In the genomic region with DNA sequence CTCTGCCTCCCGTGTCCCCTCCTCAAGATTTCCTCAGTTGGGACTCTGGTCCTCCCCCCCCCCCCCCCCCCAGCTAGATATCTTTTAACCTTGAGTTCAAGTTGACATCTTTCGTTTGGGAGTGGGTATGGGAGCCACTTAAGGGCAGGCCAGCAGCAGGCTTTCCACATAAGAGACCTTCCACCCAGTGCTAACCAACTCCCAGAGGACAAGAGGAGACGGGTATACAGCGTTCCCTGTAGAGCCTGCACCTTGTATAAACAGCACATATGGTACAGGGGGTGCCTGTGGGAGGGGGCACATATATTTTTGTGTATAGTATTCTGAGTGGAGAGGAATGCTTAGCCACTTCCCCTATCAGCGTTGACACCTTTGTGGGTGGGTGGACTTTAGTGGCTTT, we compare ENCODE assay signal across 8 mouse cellular contexts. TPM values are rescaled to one million over a fixed set of nuclear protein-coding genes. Genes with fewer than 3 reads are reported as not detected.
DNase-seq lines count a peak whose midpoint lies in the region; ATAC-seq and TF ChIP-seq lines count a peak whose summit lies in the region.

No protein-coding gene starts in this region.

- H3K9me3 ChIP-seq in hindbrain, embryonic 12.5 days (replicated peaks): no peaks in the 10 kb centered on the region
- H3K9me3 ChIP-seq in midbrain, embryonic 14.5 days (ENCODE audit: control insufficient read depth, low read length): no peaks in the 10 kb centered on the region

- peak overlapping the region; percentile 93 for H3K27ac ChIP-seq in bone marrow, adult 2 months (ENCODE audit: control insufficient read depth, insufficient read depth, low read depth, low read length, poor library complexity)
- H3K27ac ChIP-seq in hindbrain, embryonic 12.5 days: no peak overlapping the region
- H3K27ac ChIP-seq in midbrain, embryonic 14.5 days (replicated peaks; ENCODE audit: low read depth, low read length): peak overlapping the region; percentile 95; the same call in 1 of the 2 replicates

- no peak for TF ChIP-seq CTCF in bone marrow, adult 2 months (IDR thresholded peaks at IDR 0.05; ENCODE audit: control insufficient read depth, insufficient read depth, low read length)

- no peaks in the 10 kb centered on the region for H3K27me3 ChIP-seq in hindbrain, embryonic 12.5 days
- no peaks in the 10 kb centered on the region for H3K27me3 ChIP-seq in midbrain, embryonic 14.5 days (ENCODE audit: control insufficient read depth, insufficient read depth, low read length)

- peak; percentile 14 for DNase-seq in kidney, adult 11 months
- no peak for DNase-seq in kidney, adult 9 months
- DNase-seq in midbrain, embryonic 14.5 days: no peak
- DNase-seq in adrenal gland, adult 8-10 months: no peak
- DNase-seq in lung, postnatal 4 days: no peak
- DNase-seq in kidney, adult 18-20 months: no peak

- peak overlapping the region; percentile 99 for H3K9ac ChIP-seq in hindbrain, embryonic 12.5 days
- peak overlapping the region; percentile 98 for H3K9ac ChIP-seq in midbrain, embryonic 14.5 days (replicated peaks; ENCODE audit: low read length)

- 26% methylated on average over 5 of the region's 5 CpGs for WGBS in bone marrow, adult 2 months
- WGBS in hindbrain, embryonic 12.5 days: 9% methylated on average over 5 of the region's 5 CpGs
- 5% methylated on average over 5 of the region's 5 CpGs for WGBS in midbrain, embryonic 14.5 days

- H3K4me3 ChIP-seq in bone marrow, adult 2 months (replicated peaks; ENCODE audit: control insufficient read depth, low read depth, low read length): peak overlapping the region; percentile 17
- H3K4me3 ChIP-seq in hindbrain, embryonic 12.5 days: peak overlapping the region; percentile 94
- H3K4me3 ChIP-seq in midbrain, embryonic 14.5 days (replicated peaks; ENCODE audit: low read depth, low read length): peak overlapping the region; percentile 98

- H3K4me1 ChIP-seq in bone marrow, adult 2 months (ENCODE audit: control insufficient read depth, insufficient read depth, low read length): peaks cover 7% of the 10 kb centered on the region
- H3K4me1 ChIP-seq in hindbrain, embryonic 12.5 days: peaks cover 64% of the 10 kb centered on the region
- peaks cover 61% of the 10 kb centered on the region for H3K4me1 ChIP-seq in midbrain, embryonic 14.5 days (ENCODE audit: control insufficient read depth, insufficient read depth, low read length)

- peaks cover 14% of the 10 kb centered on the region for H3K36me3 ChIP-seq in hindbrain, embryonic 12.5 days
- peaks cover 24% of the 10 kb centered on the region for H3K36me3 ChIP-seq in midbrain, embryonic 14.5 days (ENCODE audit: control insufficient read depth, insufficient read depth, low read length)

- H3K4me2 ChIP-seq in hindbrain, embryonic 12.5 days (replicated peaks): peak overlapping the region; percentile 91
- peak overlapping the region; percentile 97 for H3K4me2 ChIP-seq in midbrain, embryonic 14.5 days (ENCODE audit: low read length)

- no peak for TF ChIP-seq POLR2A in bone marrow, adult 2 months (IDR thresholded peaks at IDR 0.05; ENCODE audit: borderline replicate concordance, control insufficient read depth, low read depth, low read length)

- ATAC-seq in hindbrain, embryonic 12.5 days (ENCODE audit: low FRiP score): no peak
- ATAC-seq in midbrain, embryonic 14.5 days (ENCODE audit: low FRiP score, low TSS enrichment): no peak

RNA-seq across cellular contexts. Expression of gene Tle3, which starts 2.8 kb away (rescaled TPM):
- polyA plus RNA-seq in bone marrow, adult 2 months (2011; ENCODE audit: insufficient read depth, insufficient read length, low replicate concordance, missing spikeins): 27.8 and 67.0 TPM in 2 replicates
- polyA plus RNA-seq in hindbrain, embryonic 12.5 days (2016; fragmentation: Nextera tagmentation; extraction: Ambion mirVana): 56.3 and 59.9 TPM in 2 replicates
- 36.4 and 43.8 TPM in 2 replicates for polyA plus RNA-seq in midbrain, embryonic 14.5 days (2014; fragmentation: Nextera tagmentation; extraction: Ambion mirVana)
- total RNA-seq in adrenal gland, adult 8-10 months (2022): 100 to 1,000 TPM; 100 to 139 (median 108) TPM

Comparison
In these comparisons a context has a peak if more than half of its experiments do, and no peak if none do; other contexts are left out.
1. H3K4me3 ChIP-seq: peak in every context shown above with its lines; median percentile 98 in midbrain, embryonic 14.5 days; 94 in hindbrain, embryonic 12.5 days; 17 in bone marrow, adult 2 months.